Mouse (Mus musculus) limb, embryonic 10.5 days (tissue): ENCODE measurements around the gene Esyt3. TPM values are rescaled to one million over a fixed set of nuclear protein-coding genes. Genes with fewer than 3 reads are reported as not detected.

Experiments used
- polyA plus RNA-seq: library from polyadenylated mRNA; unstranded; fragments of >200 nt; fragmentation: Nextera tagmentation; extraction: Ambion mirVana; gene quantifications from 2 replicates; pipeline ENCODE4 v1.2.1, GENCODE M21; 2016

Gene Esyt3
- polyA plus RNA-seq, 1 experiment from 2014 or later: 0.36 TPM

Other genes starting within 250 kb of the Esyt3 start
- 0.78 and 1.1 TPM in 2 replicates for gene Pik3cb, start 217.9 kb downstream of the Esyt3 start, polyA plus RNA-seq
- gene Faiml, start 121.3 kb downstream of the Esyt3 start, polyA plus RNA-seq: not detected in 2 replicates
- 29.8 and 36.4 TPM in 2 replicates for gene Cep70, start 115.2 kb downstream of the Esyt3 start, polyA plus RNA-seq
- gene Mras, start 78.8 kb upstream of the Esyt3 start, polyA plus RNA-seq: 8.8 and 11.9 TPM in 2 replicates
- not detected in 2 replicates for gene Nme9, start 92.9 kb upstream of the Esyt3 start, polyA plus RNA-seq
- 19.7 and 21.7 TPM in 2 replicates for gene Armc8, start 210.3 kb upstream of the Esyt3 start, polyA plus RNA-seq
- gene Dbr1, start 217.2 kb upstream of the Esyt3 start, polyA plus RNA-seq: 42.7 and 43.3 TPM in 2 replicates